ENCODE assay signal across 7 mouse cellular contexts in the genomic region with DNA sequence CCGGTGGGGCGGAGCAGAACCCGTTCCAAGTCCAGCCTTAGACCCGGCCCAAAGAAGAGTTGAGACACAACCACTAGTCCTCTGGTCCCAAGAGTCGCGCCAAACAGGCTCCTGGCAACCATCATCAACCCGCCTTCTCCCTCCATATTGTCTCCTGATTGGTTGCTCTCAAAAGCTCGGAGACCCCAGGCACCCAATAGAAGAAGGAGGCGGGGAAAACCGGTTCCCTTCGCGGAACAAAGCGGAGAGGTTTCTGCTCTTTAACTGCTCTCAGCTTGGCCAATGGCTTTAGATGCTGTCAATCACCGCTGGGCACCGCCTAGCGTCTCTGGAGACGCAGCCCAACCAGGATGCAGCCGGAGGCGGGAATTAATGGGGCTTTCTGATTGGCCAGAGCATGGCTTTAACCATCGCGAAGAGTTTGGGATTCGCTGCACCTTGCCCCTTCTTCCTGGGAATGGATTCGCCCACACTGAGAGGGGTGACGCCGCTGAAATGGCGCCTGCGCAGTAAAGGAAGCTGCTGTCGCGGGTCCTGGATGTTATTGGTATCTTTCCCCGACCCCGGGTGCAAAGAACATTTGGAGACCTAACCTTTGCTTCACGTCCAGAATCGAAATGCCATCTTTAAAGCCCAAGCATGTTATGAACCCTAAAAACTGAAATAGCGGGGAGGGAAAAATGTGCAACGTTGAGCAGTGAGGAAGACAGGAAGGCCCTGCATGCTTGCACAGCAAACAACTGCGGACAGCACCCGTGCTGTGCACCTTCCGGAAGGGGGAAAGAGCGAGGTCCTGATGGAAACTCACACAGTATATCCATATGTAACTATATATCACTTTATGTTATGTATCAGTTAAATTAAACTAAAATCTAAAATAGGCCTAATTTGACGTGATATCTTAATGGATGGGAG. TPM values are rescaled to one million over a fixed set of nuclear protein-coding genes. Genes with fewer than 3 reads are reported as not detected.
DNase-seq lines count a peak whose midpoint lies in the region; ATAC-seq lines count a peak whose summit lies in the region.

A gene (minus strand): TSS at position 136 of the 915 bp plus-strand sequence.

- peak; percentile 97 for ATAC-seq in embryonic facial prominence, embryonic 11.5 days (replicated peaks; ENCODE audit: insufficient number of reproducible peaks, low FRiP score, low TSS enrichment, low read depth)
- peak; percentile 86 for ATAC-seq in granulocyte monocyte progenitor cell, adult 5-6 weeks (replicated peaks; ENCODE audit: poor library complexity, severe bottlenecking)
- ATAC-seq in midbrain, embryonic 13.5 days, result peak; percentile 97

- no peaks in the 10 kb centered on the region for H3K27me3 ChIP-seq in embryonic facial prominence, embryonic 11.5 days (ENCODE audit: control insufficient read depth, insufficient read depth, low read length)
- no peaks in the 10 kb centered on the region for H3K27me3 ChIP-seq in limb, embryonic 10.5 days (ENCODE audit: low read depth, poor library complexity, severe bottlenecking)
- no peaks in the 10 kb centered on the region for H3K27me3 ChIP-seq in midbrain, embryonic 13.5 days

- no peak within 1 kb of the TSS for H3K27ac ChIP-seq in embryonic facial prominence, embryonic 11.5 days (replicated peaks; ENCODE audit: low read depth, low read length)
- peak within 1 kb of the TSS; percentile 87 for H3K27ac ChIP-seq in limb, embryonic 10.5 days
- H3K27ac ChIP-seq in midbrain, embryonic 13.5 days, result peak within 1 kb of the TSS; percentile 89

- H3K4me2 ChIP-seq in embryonic facial prominence, embryonic 11.5 days (ENCODE audit: low read depth, low read length), result peak within 1 kb of the TSS; percentile 87
- H3K4me2 ChIP-seq in midbrain, embryonic 13.5 days (replicated peaks), result peak within 1 kb of the TSS; percentile 90

- H3K4me3 ChIP-seq in embryonic facial prominence, embryonic 11.5 days (ENCODE audit: low read depth, low read length), result peak within 1 kb of the TSS; percentile 53
- H3K4me3 ChIP-seq in limb, embryonic 10.5 days, result peak within 1 kb of the TSS; percentile 62
- peak within 1 kb of the TSS; percentile 66 for H3K4me3 ChIP-seq in midbrain, embryonic 13.5 days (replicated peaks)

- no peaks in the 10 kb centered on the region for H3K4me1 ChIP-seq in embryonic facial prominence, embryonic 11.5 days (ENCODE audit: control insufficient read depth, insufficient read depth, low read length)
- peaks cover 36% of the 10 kb centered on the region for H3K4me1 ChIP-seq in limb, embryonic 10.5 days
- peaks cover 48% of the 10 kb centered on the region for H3K4me1 ChIP-seq in midbrain, embryonic 13.5 days (replicated peaks)

- DNase-seq in adrenal gland, postnatal 14 days, result peak; percentile 98
- DNase-seq in embryonic facial prominence, embryonic 11.5 days (ENCODE audit: low spot score), result peak; percentile 100
- peak; percentile 100 for DNase-seq in kidney, adult 11 months
- DNase-seq in limb, embryonic 10.5 days (ENCODE audit: low spot score), result peak; percentile 93
- DNase-seq in spleen, adult 12 weeks (ENCODE audit: low spot score), result peak; percentile 92

- WGBS in embryonic facial prominence, embryonic 11.5 days, result 1% methylated on average over 40 of the region's 40 CpGs
- WGBS in limb, embryonic 10.5 days, result 2% methylated on average over 40 of the region's 40 CpGs
- WGBS in midbrain, embryonic 13.5 days, result under 1% methylated on average over 40 of the region's 40 CpGs

- peak within 1 kb of the TSS; percentile 70 for H3K9ac ChIP-seq in embryonic facial prominence, embryonic 11.5 days (replicated peaks; ENCODE audit: low read length)
- peak within 1 kb of the TSS; percentile 76 for H3K9ac ChIP-seq in midbrain, embryonic 13.5 days (replicated peaks)

- no peaks in the 10 kb centered on the region for H3K36me3 ChIP-seq in embryonic facial prominence, embryonic 11.5 days (replicated peaks; ENCODE audit: control insufficient read depth, insufficient read depth, low read depth, low read length)
- H3K36me3 ChIP-seq in limb, embryonic 10.5 days, result no peaks in the 10 kb centered on the region
- H3K36me3 ChIP-seq in midbrain, embryonic 13.5 days, result no peaks in the 10 kb centered on the region

- H3K9me3 ChIP-seq in embryonic facial prominence, embryonic 11.5 days (replicated peaks; ENCODE audit: control insufficient read depth, low read length), result no peaks in the 10 kb centered on the region
- H3K9me3 ChIP-seq in limb, embryonic 10.5 days (replicated peaks), result no peaks in the 10 kb centered on the region
- no peaks in the 10 kb centered on the region for H3K9me3 ChIP-seq in midbrain, embryonic 13.5 days

RNA-seq across cellular contexts. Expression of the gene that starts here (rescaled TPM):
- 17.2 and 18.4 TPM in 2 replicates for total RNA-seq in adrenal gland, postnatal 14 days (2021)
- polyA plus RNA-seq in embryonic facial prominence, embryonic 11.5 days (2014; fragmentation: Nextera tagmentation; extraction: Ambion mirVana), result 111 and 115 TPM in 2 replicates
- 53.3 and 75.4 TPM in 2 replicates for total RNA-seq in granulocyte monocyte progenitor cell, adult 5-6 weeks (2014; fragmentation: Nextera tagmentation)
- total RNA-seq in granulocyte monocyte progenitor cell, adult 5-6 weeks (2017), result 10.8 and 16.3 TPM in 2 replicates
- polyA plus RNA-seq in limb, embryonic 10.5 days (2016; fragmentation: Nextera tagmentation; extraction: Ambion mirVana), result 121 and 122 TPM in 2 replicates
- polyA plus RNA-seq in midbrain, embryonic 13.5 days (2015; fragmentation: Nextera tagmentation; extraction: Ambion mirVana), result 115 and 121 TPM in 2 replicates
